Mouse (Mus musculus) brain, embryonic 14.5 days (tissue): ENCODE results near the gene Gm5244.

Experiments used
- CTCF ChIP-seq: fragments of 200-500 bp; IDR thresholded peaks from 2 replicates; pipeline ENCODE4 v1.5.1; 2012; ENCODE audit warnings: inconsistent platforms, mild to moderate bottlenecking, moderate library complexity, borderline replicate concordance; ENCODE audit not compliant: insufficient read depth, insufficient read length; ENCODE audit errors: extremely low read depth
- POLR2A ChIP-seq: fragments of 200-500 bp; IDR thresholded peaks from 2 replicates; pipeline ENCODE4 v1.6.1; 2012; ENCODE audit warnings: mild to moderate bottlenecking, inconsistent platforms, borderline replicate concordance; ENCODE audit not compliant: poor library complexity, insufficient read depth, insufficient read length, severe bottlenecking; ENCODE audit errors: extremely low read depth

DNA sequence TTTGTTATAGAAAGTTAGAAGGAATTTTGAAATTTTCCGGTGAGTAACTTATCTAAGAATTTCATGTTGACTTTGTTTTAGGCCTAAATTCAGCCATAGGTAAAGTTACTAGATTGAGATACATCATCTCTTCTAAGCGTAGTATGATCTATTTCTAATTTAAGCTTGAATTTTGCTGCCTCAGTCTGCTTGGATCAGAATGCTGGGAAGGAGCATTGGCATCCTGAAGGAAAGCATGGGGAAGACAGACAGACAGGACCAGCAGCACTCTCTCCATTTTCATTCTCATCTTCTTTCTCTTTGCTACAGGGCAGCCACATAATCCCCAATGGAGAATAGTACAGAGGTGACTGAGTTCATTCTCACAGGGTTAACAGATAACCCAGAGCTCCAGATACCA lies 37.1 kb downstream of the Gm5244 start, which contains the start of gene Olfr1445:
- TF ChIP-seq POLR2A (no peak), CTCF (no peak)
